Mouse (Mus musculus): ENCODE data around the gene Pde6h. TPM values are rescaled to one million over a fixed set of nuclear protein-coding genes. Genes with fewer than 3 reads are reported as not detected.

Pde6h gene
- total and polyA plus RNA-seq, 3 experiments = 0.04 to 0.30 TPM; not detected in 1

- no peak overlapping the region for H3K4me2 ChIP-seq (ENCODE audit: insufficient read depth, low read depth, poor library complexity, severe bottlenecking)
Observed at GRCm38 (mm10) chr6:136913384-136914126, 10.1 kb upstream of the Pde6h start.

GRCm38 (mm10) chr6:136914234-136914633 lies 9.4 kb upstream of the Pde6h start:
- Histone ChIP-seq H3K9me3 (replicated peaks; ENCODE audit: low read length) (no peaks in the 10 kb centered on the region), H3K79me2 (replicated peaks; ENCODE audit: control insufficient read depth, extremely low read depth, insufficient read depth, poor library complexity, severe bottlenecking) (no peaks in the 10 kb centered on the region), H3K9ac (ENCODE audit: insufficient read depth, low read depth) (no peak overlapping the region), H3K4me1 (ENCODE audit: control insufficient read depth in 1 of 2, insufficient read depth in 2 of 2) (peaks cover 0 to 8% of the 10 kb centered on the region in 2 experiments; a peak in 2 of 4 replicates), H3K27ac (ENCODE audit: insufficient read depth, low read depth) (no peak overlapping the region), H3K4me2 (ENCODE audit: insufficient read depth, low read depth, poor library complexity, severe bottlenecking) (no peak overlapping the region), H3K27me3 (replicated peaks) (no peaks in the 10 kb centered on the region), H3K36me3 (replicated peaks in 1 of 2; ENCODE audit: control insufficient read depth in 1 of 2, insufficient read depth in 1 of 2, low read length in 1 of 2) (peaks cover 27 to 74% of the 10 kb centered on the region in 2 experiments), H3K4me3 (replicated peaks in 1 of 3; ENCODE audit: low read depth in 2 of 3, low read length in 2 of 3, poor library complexity in 1 of 3) (no peak overlapping the region)
- TF ChIP-seq GABPA (IDR thresholded peaks at IDR 0.05; ENCODE audit: insufficient replicate concordance, low read depth, low read length) (no peak), BHLHE40 (IDR thresholded peaks at IDR 0.05; ENCODE audit: low read depth, low read length) (no peak), RAD21 (IDR thresholded peaks at IDR 0.05; ENCODE audit: low read depth, low read length) (no peak), NELFE (IDR thresholded peaks at IDR 0.05; ENCODE audit: low read depth, low read length) (no peak), SIN3A (IDR thresholded peaks at IDR 0.05; ENCODE audit: low read length) (no peak), ELF1 (IDR thresholded peaks at IDR 0.05; ENCODE audit: low read depth, low read length) (no peak), MAZ (IDR thresholded peaks at IDR 0.05; ENCODE audit: low read depth, low read length) (no peak), USF1 (IDR thresholded peaks at IDR 0.05; ENCODE audit: low read depth, low read length) (no peak), UBTF (IDR thresholded peaks at IDR 0.05; ENCODE audit: low read depth, low read length) (no peak), USF2 (conservative IDR thresholded peaks at IDR 0.05; ENCODE audit: low read depth, low read length) (no peak)
- DNase-seq (ENCODE audit: extremely low read depth) = no peak
- dilution Hi-C loops (cut with MboI; ENCODE audit: extremely low pct_ligation_motif_present, extremely low pct_unique_long_range_greater_than_20kb, low sequenced_read_pairs) = no loop called here
- in situ Hi-C loops (cut with MboI; ENCODE audit: low pct_ligation_motif_present, low pct_unique_long_range_greater_than_20kb, low sequenced_read_pairs) = no loop called here

More at GRCm38 (mm10) chr6:136913384-136914126, 10.1 kb upstream of the Pde6h start:
- TF ChIP-seq ZMIZ1 (IDR thresholded peaks at IDR 0.05; ENCODE audit: low read depth, low read length) (no peak), RAD21 (IDR thresholded peaks at IDR 0.05; ENCODE audit: low read depth, low read length) (no peak), ZKSCAN1 (IDR thresholded peaks at IDR 0.05; ENCODE audit: borderline replicate concordance, low read depth, low read length) (no peak), JUND (conservative IDR thresholded peaks at IDR 0.05; ENCODE audit: low read depth, low read length) (no peak), KAT2A (IDR thresholded peaks at IDR 0.05; ENCODE audit: insufficient replicate concordance, low read length) (no peak), USF2 (conservative IDR thresholded peaks at IDR 0.05; ENCODE audit: low read depth, low read length) (no peak), SIN3A (IDR thresholded peaks at IDR 0.05; ENCODE audit: low read length) (no peak), NELFE (IDR thresholded peaks at IDR 0.05; ENCODE audit: low read depth, low read length) (no peak), MYC (IDR thresholded peaks at IDR 0.05; ENCODE audit: low read depth, low read length) (no peak)
- in situ Hi-C loops (cut with MboI; ENCODE audit: low pct_ligation_motif_present, low pct_unique_long_range_greater_than_20kb, low sequenced_read_pairs) = no loop called here
- Histone ChIP-seq H3K27me3 (replicated peaks) (no peaks in the 10 kb centered on the region), H3K4me1 (ENCODE audit: control insufficient read depth in 1 of 2, insufficient read depth in 2 of 2) (peaks cover 0 to 8% of the 10 kb centered on the region in 2 experiments; a peak in 2 of 4 replicates), H3K79me2 (replicated peaks; ENCODE audit: control insufficient read depth, extremely low read depth, insufficient read depth, poor library complexity, severe bottlenecking) (no peaks in the 10 kb centered on the region), H3K9ac (ENCODE audit: insufficient read depth, low read depth) (no peak overlapping the region), H3K9me3 (replicated peaks; ENCODE audit: low read length) (no peaks in the 10 kb centered on the region), H3K4me3 (replicated peaks in 1 of 3; ENCODE audit: low read depth in 2 of 3, low read length in 2 of 3, poor library complexity in 1 of 3) (no peak overlapping the region), H3K36me3 (replicated peaks in 1 of 2; ENCODE audit: control insufficient read depth in 1 of 2, insufficient read depth in 1 of 2, low read length in 1 of 2) (peaks cover 27 to 75% of the 10 kb centered on the region in 2 experiments), H3K27ac (ENCODE audit: insufficient read depth, low read depth) (no peak overlapping the region)
- no peak for DNase-seq (ENCODE audit: extremely low read depth)
- dilution Hi-C loops (cut with MboI; ENCODE audit: extremely low pct_ligation_motif_present, extremely low pct_unique_long_range_greater_than_20kb, low sequenced_read_pairs) = no loop called here
